Mouse (Mus musculus): ENCODE measurements around the gene Lrrc8a. TPM values are rescaled to one million over a fixed set of nuclear protein-coding genes. Genes with fewer than 3 reads are reported as not detected.

Gene Lrrc8a
- polyA plus RNA-seq, 1 experiment from 2014 or later: 42.9 TPM

DNA sequence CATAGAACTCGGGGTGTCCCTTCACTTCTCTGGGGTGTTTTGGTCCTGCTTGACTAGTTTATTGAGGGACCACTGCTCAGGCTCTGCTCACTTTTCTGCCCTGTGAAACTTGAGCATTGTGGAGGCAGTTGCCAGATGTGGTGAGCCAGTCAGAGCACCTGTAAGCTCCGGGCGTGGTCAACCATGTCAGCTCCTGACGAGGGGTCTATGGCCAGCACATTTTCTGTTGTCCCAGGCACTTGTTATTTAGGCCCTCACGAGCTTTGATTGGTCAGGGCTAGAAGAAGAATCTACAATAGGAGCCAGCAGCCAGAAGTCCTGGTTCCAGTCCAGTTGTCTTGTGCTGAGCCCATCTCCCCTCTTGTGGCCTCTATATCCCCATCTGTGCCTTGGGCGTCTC lies 26.3 kb downstream of the Lrrc8a start:
- peaks cover 49% of the 10 kb centered on the region for H3K36me3 ChIP-seq
- H3K9me3 ChIP-seq (replicated peaks): no peaks in the 10 kb centered on the region
- no peak overlapping the region for H3K9ac ChIP-seq
- peaks cover 40% of the 10 kb centered on the region for H3K4me1 ChIP-seq
- H3K27ac ChIP-seq (replicated peaks): no peak overlapping the region
- H3K4me2 ChIP-seq (replicated peaks): no peak overlapping the region
- 83% methylated on average over 6 of the region's 6 CpGs for WGBS
- ATAC-seq (ENCODE audit: insufficient number of reproducible peaks, low FRiP score, low TSS enrichment, low read depth): no peak
- no peak overlapping the region for H3K4me3 ChIP-seq (replicated peaks)
- H3K27me3 ChIP-seq: no peaks in the 10 kb centered on the region

DNA sequence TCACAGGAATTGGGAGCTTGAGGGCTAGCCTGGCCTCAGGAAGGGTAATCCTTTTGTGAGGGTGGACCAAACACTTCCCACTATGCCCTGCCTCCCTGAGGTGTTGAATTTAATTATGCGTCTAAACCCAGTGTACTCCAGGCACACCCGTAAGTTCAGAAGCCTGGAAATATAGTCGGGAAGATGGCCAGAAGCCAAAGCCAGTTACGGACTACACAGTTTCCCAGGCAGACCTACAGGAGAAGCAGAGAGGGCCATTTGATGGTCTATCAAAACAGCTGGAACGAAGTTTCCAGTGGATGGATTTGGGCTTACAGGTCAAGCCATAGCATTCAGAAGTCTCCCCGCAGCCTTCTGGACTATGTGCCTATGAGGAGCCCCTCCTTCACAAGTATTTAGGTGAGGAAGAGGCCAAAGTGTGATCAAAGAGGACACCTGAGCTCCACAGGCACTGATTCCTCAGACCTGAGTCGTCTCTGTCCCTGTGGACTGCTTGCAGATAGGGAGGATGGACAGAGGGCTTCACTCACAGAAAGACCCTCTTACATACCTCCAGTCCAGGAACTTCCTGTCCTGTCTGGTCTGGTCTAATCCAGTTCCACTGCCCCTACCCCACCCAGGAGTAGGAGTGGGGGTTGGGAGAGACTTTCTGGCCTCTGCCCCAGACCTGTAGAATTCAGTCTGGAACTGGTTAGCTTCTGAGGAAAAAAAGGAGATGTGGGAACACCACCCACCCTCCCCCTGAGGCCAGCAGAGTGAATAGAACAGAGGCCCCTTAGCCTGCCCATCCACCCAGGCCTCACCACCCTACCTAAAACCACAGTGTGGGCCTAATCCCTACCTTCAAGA lies 27.4 kb downstream of the Lrrc8a start:
- peaks cover 39% of the 10 kb centered on the region for H3K36me3 ChIP-seq
- WGBS: 48% methylated on average over 7 of the region's 7 CpGs
- no peak overlapping the region for H3K4me2 ChIP-seq (replicated peaks)
- 0 out of 2 replicates have a peak, but pooled peaks have one; percentile 9 for ATAC-seq (ENCODE audit: insufficient number of reproducible peaks, low FRiP score, low TSS enrichment, low read depth)
- peak overlapping the region; percentile 89 for H3K27ac ChIP-seq (replicated peaks)
- H3K4me1 ChIP-seq: peaks cover 41% of the 10 kb centered on the region
- no peaks in the 10 kb centered on the region for H3K27me3 ChIP-seq
- no peaks in the 10 kb centered on the region for H3K9me3 ChIP-seq (replicated peaks)
- H3K4me3 ChIP-seq (replicated peaks): no peak overlapping the region
- no peak overlapping the region for H3K9ac ChIP-seq

DNA sequence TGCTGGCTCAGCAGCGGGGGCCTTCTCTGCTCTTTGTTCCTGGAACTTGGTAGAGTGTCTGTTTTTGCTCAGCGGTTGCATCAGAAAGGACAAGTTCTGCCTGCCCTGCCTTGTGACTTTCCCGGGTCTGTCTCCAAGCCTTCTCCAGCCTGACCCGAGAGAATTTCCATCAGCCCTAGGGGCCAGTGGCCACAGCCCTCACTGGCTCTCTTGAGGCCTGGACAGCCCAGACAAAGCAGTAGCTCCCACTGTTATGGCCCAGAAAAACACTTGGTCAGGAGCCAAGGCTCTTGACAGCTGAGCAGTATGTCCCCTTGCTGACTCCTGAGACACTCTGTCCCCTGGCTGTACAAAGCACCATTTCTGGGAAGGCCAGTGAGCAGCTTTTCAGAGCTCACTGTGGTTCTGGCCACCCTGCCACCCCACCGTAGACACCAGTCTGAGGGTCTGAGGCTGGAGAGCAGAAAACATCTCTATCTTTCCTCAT lies 28.3 kb downstream of the Lrrc8a start, which contains the start of gene Phyhd1:
TSS of gene Phyhd1 (plus strand) at position 437 of the 487 bp plus-strand sequence.
- Histone ChIP-seq H3K27ac (replicated peaks) (peak within 1 kb of the TSS; percentile 89), H3K9ac (peak within 1 kb of the TSS; percentile 21; the same call in 1 of the 2 replicates), H3K36me3 (peaks cover 32% of the 10 kb centered on the region), H3K27me3 (no peaks in the 10 kb centered on the region), H3K4me2 (replicated peaks) (0 out of 2 replicates have a peak within 1 kb of the TSS, but pooled peaks have one; percentile 12), H3K9me3 (replicated peaks) (no peaks in the 10 kb centered on the region), H3K4me3 (replicated peaks) (no peak within 1 kb of the TSS), H3K4me1 (peaks cover 43% of the 10 kb centered on the region)
- 22% methylated on average over 5 of the region's 5 CpGs for WGBS
- no peak for ATAC-seq (ENCODE audit: insufficient number of reproducible peaks, low FRiP score, low TSS enrichment, low read depth)

DNA sequence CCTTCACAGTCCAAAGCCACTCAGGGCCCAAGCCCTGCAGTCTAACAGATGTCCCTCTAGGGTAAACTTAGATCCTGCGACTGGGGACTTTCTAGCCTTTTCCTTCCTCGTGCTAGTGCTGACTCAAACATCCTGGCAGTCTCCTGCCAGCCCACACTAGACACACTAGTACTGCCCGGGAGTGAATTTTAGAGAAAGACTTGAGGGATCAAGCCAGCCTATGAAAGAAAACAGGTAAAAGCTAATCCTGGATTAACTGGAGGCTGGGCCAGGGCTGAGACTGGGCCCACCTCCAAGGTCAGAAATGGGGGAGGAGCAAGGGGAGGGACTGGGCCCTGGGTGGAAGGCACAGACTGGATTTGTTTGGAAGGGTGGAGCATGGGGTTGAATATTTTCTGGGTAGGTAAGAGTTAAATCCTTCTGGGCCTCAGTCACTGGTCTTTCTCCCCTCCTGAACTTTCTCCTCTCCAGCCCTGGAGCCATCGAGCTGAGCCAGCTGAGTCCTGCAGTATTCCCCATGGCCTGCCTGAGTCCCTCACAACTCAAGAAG lies 29.0 kb downstream of the Lrrc8a start:
- Histone ChIP-seq H3K27ac (replicated peaks) (peak overlapping the region; percentile 89), H3K4me1 (peaks cover 43% of the 10 kb centered on the region), H3K27me3 (no peaks in the 10 kb centered on the region), H3K4me3 (replicated peaks) (no peak overlapping the region), H3K36me3 (peaks cover 25% of the 10 kb centered on the region), H3K9me3 (replicated peaks) (no peaks in the 10 kb centered on the region), H3K9ac (peak overlapping the region; percentile 21; the same call in 1 of the 2 replicates), H3K4me2 (replicated peaks) (0 out of 2 replicates have a peak overlapping the region, but pooled peaks have one; percentile 12)
- 12% methylated on average over 4 of the region's 4 CpGs for WGBS
- ATAC-seq (ENCODE audit: insufficient number of reproducible peaks, low FRiP score, low TSS enrichment, low read depth): peak; percentile 36; the same call in 1 of the 2 replicates

DNA sequence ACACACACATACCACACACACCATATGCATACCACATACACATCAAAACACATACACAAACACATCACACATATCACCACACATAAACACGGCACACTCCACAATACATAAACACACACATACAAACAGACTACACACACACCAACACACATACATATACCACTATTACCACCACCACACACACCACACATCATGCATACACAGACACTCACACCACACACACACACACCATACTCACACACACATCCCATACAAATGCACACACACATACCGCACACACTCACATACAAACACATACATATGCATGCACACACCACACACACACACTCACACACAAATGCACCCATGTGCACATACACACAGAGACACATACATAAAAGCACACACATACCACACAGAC lies 30.0 kb downstream of the Lrrc8a start:
- Histone ChIP-seq H3K4me3 (replicated peaks) (no peak overlapping the region), H3K9ac (no peak overlapping the region), H3K27me3 (no peaks in the 10 kb centered on the region), H3K9me3 (replicated peaks) (no peaks in the 10 kb centered on the region), H3K4me1 (peaks cover 43% of the 10 kb centered on the region), H3K27ac (replicated peaks) (no peak overlapping the region), H3K36me3 (peaks cover 16% of the 10 kb centered on the region), H3K4me2 (replicated peaks) (no peak overlapping the region)
- ATAC-seq (ENCODE audit: insufficient number of reproducible peaks, low FRiP score, low TSS enrichment, low read depth): no peak
- 95% methylated on average over 2 of the region's 2 CpGs for WGBS

DNA sequence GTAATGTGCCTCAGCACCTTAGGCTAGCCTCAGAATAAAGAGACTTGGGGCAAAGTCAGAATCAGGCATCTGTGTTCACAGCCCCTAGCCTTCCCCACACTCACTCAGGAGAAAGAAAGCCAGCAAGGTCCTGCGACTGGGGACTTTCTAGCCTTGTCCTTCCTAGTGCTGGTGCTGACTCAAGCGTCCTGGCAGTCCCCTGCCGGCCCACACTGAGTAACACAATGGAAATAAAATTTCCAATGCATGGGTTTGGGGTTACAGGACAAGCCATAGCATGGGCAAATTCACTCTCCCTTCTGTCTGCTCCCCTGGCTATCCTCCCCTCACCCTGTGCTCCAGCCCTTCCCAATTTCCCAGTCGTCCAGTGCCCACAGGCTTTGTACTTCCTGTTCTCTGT lies 30.9 kb downstream of the Lrrc8a start:
- H3K9ac ChIP-seq: no peak overlapping the region
- peaks cover 39% of the 10 kb centered on the region for H3K4me1 ChIP-seq
- no peak overlapping the region for H3K4me3 ChIP-seq (replicated peaks)
- H3K27ac ChIP-seq (replicated peaks): no peak overlapping the region
- H3K36me3 ChIP-seq: peaks cover 12% of the 10 kb centered on the region
- no peaks in the 10 kb centered on the region for H3K9me3 ChIP-seq (replicated peaks)
- no peaks in the 10 kb centered on the region for H3K27me3 ChIP-seq
- H3K4me2 ChIP-seq (replicated peaks): no peak overlapping the region
- 55% methylated on average over 4 of the region's 4 CpGs for WGBS
- ATAC-seq (ENCODE audit: insufficient number of reproducible peaks, low FRiP score, low TSS enrichment, low read depth): no peak

DNA sequence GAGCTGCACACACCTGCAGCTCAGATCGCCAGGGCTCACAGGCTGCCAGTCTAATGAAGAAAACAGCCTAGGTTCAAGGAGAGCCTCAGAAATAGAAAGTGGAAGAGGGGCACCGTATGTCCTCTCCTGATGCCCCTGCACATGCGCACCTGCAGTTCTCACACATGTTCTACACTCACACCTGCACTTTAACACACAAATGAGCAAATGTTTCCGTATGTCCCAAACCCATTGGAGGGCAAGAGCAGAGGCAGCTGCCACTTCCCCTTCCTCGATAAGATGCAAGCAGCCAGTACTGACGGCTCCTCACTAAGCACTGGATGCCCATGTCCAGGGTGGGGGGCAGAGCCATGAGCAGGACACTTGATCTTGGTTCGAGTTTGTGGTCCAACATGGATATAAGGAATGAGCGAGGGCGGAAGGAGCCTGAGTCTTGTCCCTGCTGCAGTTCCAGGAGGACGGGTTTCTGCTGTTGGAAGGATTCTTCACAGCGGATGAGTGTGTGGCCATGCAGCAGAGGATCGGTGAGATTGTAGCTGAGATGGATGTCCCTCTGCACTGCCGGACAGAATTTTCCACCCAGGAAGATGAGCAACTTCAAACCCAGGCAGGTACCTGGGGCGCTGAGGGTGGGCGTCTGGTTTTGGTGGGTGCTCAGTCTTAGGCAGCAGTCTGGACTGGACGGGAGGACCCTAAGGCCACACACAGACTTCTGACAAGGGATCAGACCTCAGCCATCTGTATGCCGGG lies 31.9 kb downstream of the Lrrc8a start:
- H3K4me2 ChIP-seq (replicated peaks): no peak overlapping the region
- H3K27ac ChIP-seq (replicated peaks): peak overlapping the region; percentile 49
- no peak overlapping the region for H3K4me3 ChIP-seq (replicated peaks)
- WGBS: 84% methylated on average over 17 of the region's 17 CpGs
- peaks cover 35% of the 10 kb centered on the region for H3K4me1 ChIP-seq
- H3K27me3 ChIP-seq: no peaks in the 10 kb centered on the region
- ATAC-seq (ENCODE audit: insufficient number of reproducible peaks, low FRiP score, low TSS enrichment, low read depth): no peak
- no peaks in the 10 kb centered on the region for H3K9me3 ChIP-seq (replicated peaks)
- no peak overlapping the region for H3K9ac ChIP-seq
- peaks cover 1% of the 10 kb centered on the region; the same call in 1 of the 2 replicates for H3K36me3 ChIP-seq

DNA sequence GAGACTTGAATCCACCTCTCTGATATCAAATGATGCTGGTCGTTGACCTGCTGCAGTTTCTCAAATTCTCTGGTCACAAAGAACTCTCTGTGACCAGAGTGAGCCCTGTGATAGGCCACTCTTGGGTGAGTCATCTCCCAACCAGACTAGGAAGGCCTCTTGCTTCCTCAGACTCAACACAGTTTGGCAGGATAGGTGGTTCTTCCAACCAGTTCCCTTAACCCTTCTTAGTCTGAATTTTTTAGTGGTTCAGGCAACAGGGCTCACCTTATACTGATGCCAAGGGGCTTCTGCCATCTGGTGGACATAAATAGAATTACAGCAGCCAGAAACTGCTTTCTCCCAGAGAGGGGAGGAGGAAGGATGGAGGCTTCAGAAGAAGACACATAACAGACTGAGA lies 32.6 kb downstream of the Lrrc8a start:
- H3K9ac ChIP-seq: no peak overlapping the region
- H3K27ac ChIP-seq (replicated peaks): peak overlapping the region; percentile 49
- peaks cover 28% of the 10 kb centered on the region for H3K4me1 ChIP-seq
- no peaks in the 10 kb centered on the region for H3K9me3 ChIP-seq (replicated peaks)
- peak; percentile 81 for ATAC-seq (ENCODE audit: insufficient number of reproducible peaks, low FRiP score, low TSS enrichment, low read depth)
- no peak overlapping the region for H3K4me3 ChIP-seq (replicated peaks)
- WGBS: 22% methylated on average over 1 of the region's 1 CpGs
- no peak overlapping the region for H3K4me2 ChIP-seq (replicated peaks)
- H3K27me3 ChIP-seq: no peaks in the 10 kb centered on the region
- no peaks in the 10 kb centered on the region for H3K36me3 ChIP-seq

DNA sequence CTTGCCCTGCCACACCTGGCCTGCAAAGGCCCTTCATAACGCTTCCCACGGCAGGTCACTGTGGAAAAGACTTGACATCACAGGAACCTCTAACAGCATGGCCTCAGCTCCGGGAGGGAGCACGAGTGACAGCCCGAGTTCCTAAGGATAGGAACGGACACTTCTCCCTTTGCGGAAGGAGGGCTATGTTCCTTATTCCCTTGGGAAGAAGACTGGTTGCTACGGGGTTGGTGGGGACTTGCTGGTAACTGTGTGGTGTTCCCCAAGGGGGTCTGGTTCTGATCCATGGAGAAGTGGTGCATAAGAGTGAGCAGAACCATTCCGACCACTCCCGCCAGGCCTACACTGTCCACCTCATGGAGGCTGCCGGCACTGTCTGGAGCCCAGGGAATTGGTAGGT lies 43.2 kb downstream of the Lrrc8a start, which contains the start of gene Gm28038:
TSS of gene Gm28038 (plus strand) at position 301 of the 400 bp plus-strand sequence.
- ATAC-seq (ENCODE audit: insufficient number of reproducible peaks, low FRiP score, low TSS enrichment, low read depth): no peak
- Histone ChIP-seq H3K27me3 (no peaks in the 10 kb centered on the region), H3K36me3 (0 out of 2 replicates have a peak, but pooled peaks cover 2% of the 10 kb centered on the region), H3K9me3 (replicated peaks) (no peaks in the 10 kb centered on the region), H3K4me1 (peaks cover 8% of the 10 kb centered on the region), H3K9ac (no peak within 1 kb of the TSS), H3K27ac (replicated peaks) (no peak within 1 kb of the TSS), H3K4me2 (replicated peaks) (no peak within 1 kb of the TSS), H3K4me3 (replicated peaks) (no peak within 1 kb of the TSS)
- WGBS: 85% methylated on average over 11 of the region's 11 CpGs

DNA sequence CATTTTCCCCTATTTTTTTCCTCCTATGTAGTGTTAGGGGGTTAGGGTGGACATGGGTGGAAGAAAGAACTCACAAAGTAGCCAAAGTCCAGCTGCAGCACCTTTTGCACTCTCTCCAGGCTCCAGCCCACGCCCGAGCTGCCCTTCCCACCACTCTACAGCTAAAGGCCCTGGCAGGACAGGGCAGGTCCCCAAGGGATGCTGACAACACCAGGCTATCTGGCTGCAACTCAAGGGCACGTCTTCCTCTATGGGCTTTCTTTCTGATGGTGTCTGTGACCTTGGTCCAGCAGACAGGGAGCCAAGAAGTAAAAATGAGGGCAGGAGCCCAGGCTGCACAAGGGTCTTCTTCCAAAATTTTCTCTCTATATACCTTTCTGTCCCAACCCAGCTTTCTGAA lies 44.1 kb downstream of the Lrrc8a start:
- H3K27ac ChIP-seq (replicated peaks): no peak overlapping the region
- peaks cover 8% of the 10 kb centered on the region for H3K4me1 ChIP-seq
- no peaks in the 10 kb centered on the region for H3K9me3 ChIP-seq (replicated peaks)
- ATAC-seq (ENCODE audit: insufficient number of reproducible peaks, low FRiP score, low TSS enrichment, low read depth): no peak
- no peak overlapping the region for H3K4me2 ChIP-seq (replicated peaks)
- H3K36me3 ChIP-seq: 0 out of 2 replicates have a peak, but pooled peaks cover 2% of the 10 kb centered on the region
- no peak overlapping the region for H3K9ac ChIP-seq
- no peak overlapping the region for H3K4me3 ChIP-seq (replicated peaks)
- 81% methylated on average over 3 of the region's 3 CpGs for WGBS
- no peaks in the 10 kb centered on the region for H3K27me3 ChIP-seq

DNA sequence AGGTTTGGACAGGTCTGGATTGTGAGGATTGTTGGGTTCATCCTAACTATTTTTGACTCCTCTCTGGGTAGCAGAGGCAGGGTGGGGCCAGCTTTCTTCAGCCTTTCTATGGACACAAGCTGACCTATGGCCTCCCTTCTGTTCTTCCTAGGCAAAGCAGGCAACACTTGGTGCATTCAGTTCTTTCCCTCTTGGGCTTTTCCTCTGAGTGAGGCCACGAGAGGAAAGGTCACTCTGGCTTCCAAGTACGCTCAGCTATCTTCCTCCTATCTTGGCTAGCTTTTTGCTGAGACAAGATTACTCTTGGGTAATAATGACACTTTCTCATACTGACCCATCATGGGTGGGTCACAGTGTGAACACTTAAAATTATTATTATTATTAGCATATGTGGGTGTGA lies 45.7 kb downstream of the Lrrc8a start:
- no peak for ATAC-seq (ENCODE audit: insufficient number of reproducible peaks, low FRiP score, low TSS enrichment, low read depth)

More for the DNA sequence above, 45.7 kb downstream of the Lrrc8a start:
- no peaks in the 10 kb centered on the region for H3K9me3 ChIP-seq (replicated peaks)
- H3K4me2 ChIP-seq (replicated peaks): no peak overlapping the region
- peaks cover 21% of the 10 kb centered on the region for H3K4me1 ChIP-seq
- H3K27me3 ChIP-seq: no peaks in the 10 kb centered on the region
- no peak overlapping the region for H3K4me3 ChIP-seq (replicated peaks)
- H3K36me3 ChIP-seq: 0 out of 2 replicates have a peak, but pooled peaks cover 2% of the 10 kb centered on the region
- H3K27ac ChIP-seq (replicated peaks): no peak overlapping the region
- 86% methylated on average over 2 of the region's 2 CpGs for WGBS
- no peak overlapping the region for H3K9ac ChIP-seq

Data from embryonic facial prominence, embryonic 15.5 days (tissue).